Mouse (Mus musculus): ENCODE data around the gene St3gal3. TPM values are rescaled to one million over a fixed set of nuclear protein-coding genes. Genes with fewer than 3 reads are reported as not detected.

Gene St3gal3
- polyA plus RNA-seq, 1 experiment from 2014 or later: 2.5 TPM

GRCm38 (mm10) chr4:118060915-118061530 lies 73.7 kb downstream of the St3gal3 start:
- no peak overlapping the region for H3K9ac ChIP-seq (ENCODE audit: low read depth, low read length)
- no peaks in the 10 kb centered on the region for H3K9me3 ChIP-seq (replicated peaks; ENCODE audit: control insufficient read depth, low read length)
- H3K4me1 ChIP-seq (ENCODE audit: control insufficient read depth, low read depth, low read length): peaks cover 5% of the 10 kb centered on the region
- no peak overlapping the region for H3K27ac ChIP-seq (ENCODE audit: low read length)
- 81% methylated on average over 13 of the region's 13 CpGs for WGBS (ENCODE audit: insufficient replicate concordance)
- ATAC-seq (ENCODE audit: low read depth): no peak
- no peak overlapping the region for H3K4me3 ChIP-seq (ENCODE audit: low read depth, low read length)
- H3K36me3 ChIP-seq (ENCODE audit: control insufficient read depth, insufficient read depth): no peaks in the 10 kb centered on the region
- H3K4me2 ChIP-seq (ENCODE audit: low read depth, low read length): no peak overlapping the region
- no peaks in the 10 kb centered on the region for H3K27me3 ChIP-seq (ENCODE audit: control insufficient read depth, insufficient read depth, low read depth, low read length)

GRCm38 (mm10) chr4:118059816-118060475 lies 74.8 kb downstream of the St3gal3 start:
- ATAC-seq (ENCODE audit: low read depth): no peak
- H3K4me3 ChIP-seq (ENCODE audit: low read depth, low read length): no peak overlapping the region
- H3K27me3 ChIP-seq (ENCODE audit: control insufficient read depth, insufficient read depth, low read depth, low read length): no peaks in the 10 kb centered on the region
- H3K4me2 ChIP-seq (ENCODE audit: low read depth, low read length): no peak overlapping the region
- no peak overlapping the region for H3K9ac ChIP-seq (ENCODE audit: low read depth, low read length)
- H3K36me3 ChIP-seq (ENCODE audit: control insufficient read depth, insufficient read depth): no peaks in the 10 kb centered on the region
- H3K4me1 ChIP-seq (ENCODE audit: control insufficient read depth, low read depth, low read length): peaks cover 5% of the 10 kb centered on the region
- no peaks in the 10 kb centered on the region for H3K9me3 ChIP-seq (replicated peaks; ENCODE audit: control insufficient read depth, low read length)
- 56% methylated on average over 11 of the region's 11 CpGs for WGBS (ENCODE audit: insufficient replicate concordance)
- H3K27ac ChIP-seq (ENCODE audit: low read length): no peak overlapping the region

- no peak overlapping the region for H3K9ac ChIP-seq (ENCODE audit: low read depth, low read length)
- H3K4me3 ChIP-seq (ENCODE audit: low read depth, low read length): no peak overlapping the region
- no peaks in the 10 kb centered on the region for H3K9me3 ChIP-seq (replicated peaks; ENCODE audit: control insufficient read depth, low read length)
- no peaks in the 10 kb centered on the region for H3K36me3 ChIP-seq (ENCODE audit: control insufficient read depth, insufficient read depth)
- peaks cover 5% of the 10 kb centered on the region for H3K4me1 ChIP-seq (ENCODE audit: control insufficient read depth, low read depth, low read length)
- no peaks in the 10 kb centered on the region for H3K27me3 ChIP-seq (ENCODE audit: control insufficient read depth, insufficient read depth, low read depth, low read length)
- H3K4me2 ChIP-seq (ENCODE audit: low read depth, low read length): no peak overlapping the region
- no peak for ATAC-seq (ENCODE audit: low read depth)
- no peak overlapping the region for H3K27ac ChIP-seq (ENCODE audit: low read length)
- WGBS (ENCODE audit: insufficient replicate concordance): 72% methylated on average over 12 of the region's 12 CpGs
Observed at GRCm38 (mm10) chr4:118058116-118058677, 76.5 kb downstream of the St3gal3 start.

GRCm38 (mm10) chr4:118057076-118057475 lies 77.6 kb downstream of the St3gal3 start:
- Histone ChIP-seq H3K4me3 (ENCODE audit: low read depth, low read length) (no peak overlapping the region), H3K4me2 (ENCODE audit: low read depth, low read length) (no peak overlapping the region), H3K27me3 (ENCODE audit: control insufficient read depth, insufficient read depth, low read depth, low read length) (no peaks in the 10 kb centered on the region), H3K9ac (ENCODE audit: low read depth, low read length) (no peak overlapping the region), H3K36me3 (ENCODE audit: control insufficient read depth, insufficient read depth) (no peaks in the 10 kb centered on the region), H3K27ac (ENCODE audit: low read length) (no peak overlapping the region), H3K4me1 (ENCODE audit: control insufficient read depth, low read depth, low read length) (peaks cover 4% of the 10 kb centered on the region), H3K9me3 (replicated peaks; ENCODE audit: control insufficient read depth, low read length) (no peaks in the 10 kb centered on the region)
- WGBS (ENCODE audit: insufficient replicate concordance): 65% methylated on average over 2 of the region's 2 CpGs
- ATAC-seq (ENCODE audit: low read depth): no peak

- Histone ChIP-seq H3K27me3 (ENCODE audit: control insufficient read depth, insufficient read depth, low read depth, low read length) (no peaks in the 10 kb centered on the region), H3K36me3 (ENCODE audit: control insufficient read depth, insufficient read depth) (no peaks in the 10 kb centered on the region), H3K4me3 (ENCODE audit: low read depth, low read length) (no peak overlapping the region), H3K4me1 (ENCODE audit: control insufficient read depth, low read depth, low read length) (no peaks in the 10 kb centered on the region), H3K9ac (ENCODE audit: low read depth, low read length) (no peak overlapping the region), H3K27ac (ENCODE audit: low read length) (no peak overlapping the region), H3K4me2 (ENCODE audit: low read depth, low read length) (no peak overlapping the region), H3K9me3 (replicated peaks; ENCODE audit: control insufficient read depth, low read length) (no peaks in the 10 kb centered on the region)
- ATAC-seq (ENCODE audit: low read depth): no peak
- WGBS (ENCODE audit: insufficient replicate concordance): 72% methylated on average over 8 of the region's 8 CpGs
Observed at GRCm38 (mm10) chr4:118054615-118055014, 80.1 kb downstream of the St3gal3 start.

GRCm38 (mm10) chr4:118053904-118054303 lies 80.8 kb downstream of the St3gal3 start:
- no peak overlapping the region for H3K9ac ChIP-seq (ENCODE audit: low read depth, low read length)
- 76% methylated on average over 6 of the region's 6 CpGs for WGBS (ENCODE audit: insufficient replicate concordance)
- no peaks in the 10 kb centered on the region for H3K9me3 ChIP-seq (replicated peaks; ENCODE audit: control insufficient read depth, low read length)
- H3K4me1 ChIP-seq (ENCODE audit: control insufficient read depth, low read depth, low read length): no peaks in the 10 kb centered on the region
- no peak for ATAC-seq (ENCODE audit: low read depth)
- no peak overlapping the region for H3K4me2 ChIP-seq (ENCODE audit: low read depth, low read length)
- no peak overlapping the region for H3K27ac ChIP-seq (ENCODE audit: low read length)
- H3K4me3 ChIP-seq (ENCODE audit: low read depth, low read length): no peak overlapping the region
- H3K27me3 ChIP-seq (ENCODE audit: control insufficient read depth, insufficient read depth, low read depth, low read length): no peaks in the 10 kb centered on the region
- H3K36me3 ChIP-seq (ENCODE audit: control insufficient read depth, insufficient read depth): no peaks in the 10 kb centered on the region

GRCm38 (mm10) chr4:118049606-118050302 lies 85.0 kb downstream of the St3gal3 start:
- peak; percentile 64 for ATAC-seq (ENCODE audit: low read depth)
- Histone ChIP-seq H3K4me2 (ENCODE audit: low read depth, low read length) (no peak overlapping the region), H3K9ac (ENCODE audit: low read depth, low read length) (no peak overlapping the region), H3K4me1 (ENCODE audit: control insufficient read depth, low read depth, low read length) (no peaks in the 10 kb centered on the region), H3K36me3 (ENCODE audit: control insufficient read depth, insufficient read depth) (no peaks in the 10 kb centered on the region), H3K27me3 (ENCODE audit: control insufficient read depth, insufficient read depth, low read depth, low read length) (no peaks in the 10 kb centered on the region), H3K9me3 (replicated peaks; ENCODE audit: control insufficient read depth, low read length) (no peaks in the 10 kb centered on the region), H3K27ac (ENCODE audit: low read length) (no peak overlapping the region), H3K4me3 (ENCODE audit: low read depth, low read length) (no peak overlapping the region)
- 47% methylated on average over 12 of the region's 12 CpGs for WGBS (ENCODE audit: insufficient replicate concordance)

- ATAC-seq (ENCODE audit: low read depth): peak; percentile 55; the same call in 1 of the 2 replicates
- Histone ChIP-seq H3K27me3 (ENCODE audit: control insufficient read depth, insufficient read depth, low read depth, low read length) (no peaks in the 10 kb centered on the region), H3K4me1 (ENCODE audit: control insufficient read depth, low read depth, low read length) (peaks cover 3% of the 10 kb centered on the region; the same call in 1 of the 2 replicates), H3K4me3 (ENCODE audit: low read depth, low read length) (no peak overlapping the region), H3K9ac (ENCODE audit: low read depth, low read length) (no peak overlapping the region), H3K36me3 (ENCODE audit: control insufficient read depth, insufficient read depth) (no peaks in the 10 kb centered on the region), H3K27ac (ENCODE audit: low read length) (peak overlapping the region; percentile 20; the same call in 1 of the 2 replicates), H3K4me2 (ENCODE audit: low read depth, low read length) (no peak overlapping the region), H3K9me3 (replicated peaks; ENCODE audit: control insufficient read depth, low read length) (no peaks in the 10 kb centered on the region)
- WGBS (ENCODE audit: insufficient replicate concordance): 58% methylated on average over 9 of the region's 9 CpGs
Observed at GRCm38 (mm10) chr4:118044510-118044909, 90.2 kb downstream of the St3gal3 start.
